Mouse (Mus musculus) bone marrow, adult 2 months (tissue): Measurements from ENCODE around the gene Galp.

Source experiments
- CTCF ChIP-seq: fragments of 200-500 bp; IDR thresholded peaks from 2 replicates; pipeline ENCODE4 v1.5.1; 2011; ENCODE audit warnings: low read length, control low read depth; ENCODE audit not compliant: control insufficient read depth, insufficient read depth
- POLR2A ChIP-seq: fragments of 200-500 bp; IDR thresholded peaks from 2 replicates; pipeline ENCODE4 v1.6.1; 2011; ENCODE audit warnings: low read depth, mild to moderate bottlenecking, control low read depth, low read length, borderline replicate concordance; ENCODE audit not compliant: control insufficient read depth

GRCm38 (mm10) chr7:6186756-6187155 lies 10.1 kb upstream of the Galp start:
- TF ChIP-seq POLR2A (no peak), CTCF (no peak)
